Mouse (Mus musculus): ENCODE data around the gene Rer1.

The Rer1 gene

DNA sequence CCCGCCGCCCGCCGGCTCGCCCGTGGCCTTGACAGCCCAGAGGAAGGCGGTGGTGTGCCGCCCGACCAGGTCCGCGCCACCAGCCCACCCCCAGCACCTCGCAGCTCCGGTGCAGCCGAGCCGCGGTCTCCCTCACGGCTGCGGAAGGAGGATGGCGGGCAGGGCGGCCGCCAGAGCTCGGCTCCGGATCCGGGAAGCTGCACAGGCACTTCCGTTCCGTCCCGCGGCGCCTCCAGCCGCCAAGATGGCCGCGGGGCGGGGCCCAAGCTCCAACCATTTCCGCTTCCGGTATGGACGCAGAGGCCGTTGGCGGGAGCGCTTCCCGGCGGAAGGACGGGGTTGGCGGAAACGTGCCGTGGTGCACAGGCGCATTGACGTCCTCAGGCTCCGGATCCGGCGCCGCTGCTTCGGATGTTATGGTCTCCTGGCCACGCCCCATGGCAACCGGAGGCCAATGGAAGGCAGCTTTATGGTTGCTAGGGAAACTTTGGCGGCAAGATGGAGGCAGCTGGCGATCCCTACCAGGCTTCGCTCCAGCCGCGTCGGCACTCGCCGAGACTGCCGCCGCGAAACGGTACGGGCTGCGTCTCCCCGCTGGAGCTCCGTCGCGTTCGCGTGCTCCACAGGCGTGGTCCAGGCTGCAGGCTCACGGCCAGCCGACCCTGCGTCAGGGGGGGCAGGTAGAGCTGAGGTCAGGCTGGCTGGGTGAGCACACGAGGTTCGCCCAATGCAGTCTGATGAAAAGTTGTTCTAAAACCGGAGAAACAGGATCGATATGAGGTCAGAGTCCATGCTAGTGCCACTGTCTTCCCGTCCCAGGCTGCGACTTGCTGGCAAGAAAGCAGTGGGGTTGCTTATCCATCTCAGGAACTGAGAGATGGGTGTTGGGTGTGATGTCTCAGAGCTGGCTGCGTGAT lies at the start of gene Rer1, which contains the start of gene Morn1:
Rer1 (minus strand) TSS at position 275 of the 917 bp plus-strand sequence.
Morn1 (plus strand) TSS at position 470 of the 917 bp plus-strand sequence.
- in situ Hi-C loops (cut with MboI, MseI) = no loop called here

DNA sequence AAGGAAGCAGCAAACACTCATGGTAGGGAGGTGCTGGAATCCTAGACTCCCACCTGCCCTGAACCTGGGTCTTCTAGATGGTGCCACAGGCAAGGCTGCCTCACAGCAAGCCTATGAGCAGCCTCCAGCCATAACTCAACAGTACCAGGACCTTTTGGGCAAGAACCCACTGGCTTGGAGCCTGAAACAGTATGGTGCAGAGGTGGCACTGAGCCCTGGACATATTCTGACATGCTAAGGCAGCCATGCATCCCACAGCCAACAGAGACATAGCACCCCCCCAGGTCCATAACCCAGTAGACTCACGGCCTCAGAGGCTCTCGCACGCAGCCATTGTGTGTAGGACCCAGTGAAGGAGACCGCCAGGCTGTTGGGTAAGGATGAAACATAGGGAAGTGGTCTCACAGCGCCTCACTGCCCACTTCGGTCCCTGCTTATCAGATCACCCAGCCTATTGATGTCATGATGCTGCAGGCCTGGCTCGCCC lies 48.5 kb upstream of the Rer1 start:
- in situ Hi-C loops (cut with MboI, MseI) = no loop called here

DNA sequence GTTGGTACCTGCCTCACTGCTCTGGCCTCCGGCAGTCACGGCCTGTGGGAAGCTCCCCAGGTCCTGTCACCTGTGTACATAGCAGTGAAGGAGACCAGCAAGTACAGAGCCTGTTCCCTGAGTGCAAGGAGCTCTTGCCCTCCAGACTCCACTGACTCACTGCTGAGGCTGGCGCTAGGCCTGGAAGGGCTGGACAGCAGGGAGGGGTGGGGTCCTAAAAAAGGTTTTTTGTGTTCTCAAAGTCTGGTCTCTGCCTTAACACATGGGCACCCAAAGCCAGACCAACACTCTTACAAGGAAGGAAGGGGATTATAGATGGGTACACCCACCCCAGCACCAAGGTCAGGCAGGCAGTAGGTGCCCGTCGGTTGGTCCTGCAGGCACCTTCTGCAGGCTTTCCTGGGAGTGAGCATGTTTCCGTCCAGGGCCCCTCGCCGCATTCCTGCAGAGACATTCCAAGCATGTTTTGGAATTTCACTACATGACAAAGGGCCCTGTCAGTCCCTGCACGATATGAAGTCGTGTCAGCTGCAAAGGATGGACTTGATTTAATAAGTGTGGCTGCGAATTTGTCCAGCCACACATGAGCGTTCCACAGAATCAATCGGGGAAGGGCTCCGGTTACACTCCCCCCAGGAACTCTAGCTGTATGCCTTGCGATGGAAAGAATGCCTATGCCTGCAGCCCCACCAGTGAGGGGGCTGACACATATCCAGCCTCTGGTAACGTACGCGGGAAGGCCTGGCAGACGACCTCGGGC lies 47.7 kb upstream of the Rer1 start:
- in situ Hi-C loops (cut with MboI, MseI) = no loop called here

DNA sequence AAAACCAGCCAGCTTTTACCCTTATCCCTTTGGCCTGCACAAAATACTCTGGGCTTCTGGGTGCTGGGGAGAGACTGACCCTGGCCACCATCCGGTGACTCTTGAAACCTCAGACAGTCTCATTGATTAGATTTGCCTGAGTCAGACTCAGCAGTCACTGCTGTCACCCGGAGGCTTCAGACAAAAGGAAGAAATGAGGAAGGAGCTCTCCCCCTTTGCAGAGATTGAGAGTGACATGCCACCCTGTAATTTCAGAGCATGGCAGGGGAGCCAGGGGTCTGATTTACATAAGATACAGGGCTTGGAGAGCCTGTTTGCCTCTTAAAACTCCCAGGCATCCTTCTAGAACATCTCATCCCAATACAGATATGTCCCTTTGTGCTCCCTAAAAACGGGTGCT lies 47.0 kb upstream of the Rer1 start:
- in situ Hi-C loops (cut with MboI, MseI) = no loop called here

DNA sequence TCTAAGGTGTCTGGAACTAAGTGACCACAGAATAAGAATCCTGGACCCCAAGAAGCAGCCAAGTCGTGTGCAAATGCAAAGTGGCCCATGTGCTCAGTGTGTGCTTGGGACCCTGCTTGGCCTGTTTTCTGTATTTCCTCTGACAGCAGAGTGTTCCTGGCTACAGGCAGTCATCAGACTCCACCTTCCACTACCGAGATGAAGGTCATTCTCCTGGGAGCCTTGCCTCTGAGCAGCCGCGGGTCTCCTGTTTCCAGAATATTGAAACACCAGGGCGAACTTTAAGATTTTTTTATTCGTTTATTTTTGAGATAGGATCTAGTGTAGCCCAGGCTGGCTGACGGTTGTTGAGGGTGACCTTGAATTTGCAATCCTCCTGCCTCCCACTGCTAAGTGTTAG lies 44.4 kb upstream of the Rer1 start:
- in situ Hi-C loops (cut with MboI, MseI) = no loop called here

GRCm38 (mm10) chr4:155129996-155130395 lies 43.8 kb upstream of the Rer1 start:
- in situ Hi-C loops (cut with MboI, MseI) = no loop called here

GRCm38 (mm10) chr4:155129132-155129917 lies 43.1 kb upstream of the Rer1 start:
- in situ Hi-C loops (cut with MboI, MseI) = no loop called here

DNA sequence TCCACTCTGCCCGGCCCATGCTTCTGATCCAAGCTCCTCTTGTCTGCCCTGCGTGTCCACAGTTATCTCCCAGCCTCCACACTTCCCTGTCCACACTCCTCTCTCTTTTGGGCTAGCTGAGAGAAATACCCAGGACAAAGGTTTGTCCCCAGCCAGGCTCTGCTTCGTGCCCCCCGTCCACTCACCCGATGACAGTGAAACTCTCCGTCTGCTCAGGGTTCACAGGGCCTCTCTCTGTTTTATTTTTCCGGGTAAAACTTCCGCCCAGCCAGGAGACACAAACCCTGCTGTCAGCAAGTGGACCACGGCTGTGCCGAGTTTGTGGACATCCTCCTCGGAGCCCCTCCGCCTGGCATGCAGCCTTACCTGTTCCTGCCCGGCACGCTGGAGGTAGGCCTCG lies 42.2 kb upstream of the Rer1 start:
- in situ Hi-C loops (cut with MboI, MseI) = no loop called here

GRCm38 (mm10) chr4:155126602-155127372 lies 40.6 kb upstream of the Rer1 start:
- in situ Hi-C loops (cut with MboI, MseI) = no loop called here

GRCm38 (mm10) chr4:155126194-155126593 lies 40.0 kb upstream of the Rer1 start:
- in situ Hi-C loops (cut with MboI, MseI) = no loop called here

GRCm38 (mm10) chr4:155125310-155125709 lies 39.1 kb upstream of the Rer1 start:
- in situ Hi-C loops (cut with MboI, MseI) = no loop called here

GRCm38 (mm10) chr4:155123868-155124534 lies 37.8 kb upstream of the Rer1 start:
- in situ Hi-C loops (cut with MboI, MseI) = no loop called here

GRCm38 (mm10) chr4:155122444-155123040 lies 36.4 kb upstream of the Rer1 start:
- in situ Hi-C loops (cut with MboI, MseI) = no loop called here

GRCm38 (mm10) chr4:155121915-155122443 lies 35.8 kb upstream of the Rer1 start:
- in situ Hi-C loops (cut with MboI, MseI) = no loop called here

- in situ Hi-C loops (cut with MboI, MseI) = no loop called here
These were observed 35.0 kb upstream of the Rer1 start for GRCm38 (mm10) chr4:155121222-155121621.

DNA sequence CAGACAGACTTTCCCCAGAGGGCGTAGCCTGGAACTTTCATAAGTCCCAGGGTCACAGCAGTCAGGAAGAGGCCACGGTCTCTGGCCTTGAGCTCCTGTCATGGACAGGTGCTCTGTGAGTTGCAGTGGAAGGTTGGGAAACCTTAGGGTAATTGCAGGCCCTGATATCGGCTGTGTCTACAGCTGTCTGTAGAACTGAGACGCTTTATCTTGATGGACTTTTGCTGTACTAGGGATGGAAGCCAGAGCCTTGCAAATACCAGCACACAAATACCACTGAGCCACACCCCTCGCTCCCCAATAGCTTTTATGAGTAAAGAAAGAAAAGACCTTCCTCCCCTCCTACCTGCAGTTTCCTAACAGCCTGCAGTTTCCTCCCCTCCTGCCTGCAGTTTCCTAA lies 34.4 kb upstream of the Rer1 start:
- in situ Hi-C loops (cut with MboI, MseI) = no loop called here

GRCm38 (mm10) chr4:155120038-155120437 lies 33.9 kb upstream of the Rer1 start:
- in situ Hi-C loops (cut with MboI, MseI) = no loop called here

GRCm38 (mm10) chr4:155118278-155118677 lies 32.1 kb upstream of the Rer1 start:
- in situ Hi-C loops (cut with MboI, MseI) = no loop called here

DNA sequence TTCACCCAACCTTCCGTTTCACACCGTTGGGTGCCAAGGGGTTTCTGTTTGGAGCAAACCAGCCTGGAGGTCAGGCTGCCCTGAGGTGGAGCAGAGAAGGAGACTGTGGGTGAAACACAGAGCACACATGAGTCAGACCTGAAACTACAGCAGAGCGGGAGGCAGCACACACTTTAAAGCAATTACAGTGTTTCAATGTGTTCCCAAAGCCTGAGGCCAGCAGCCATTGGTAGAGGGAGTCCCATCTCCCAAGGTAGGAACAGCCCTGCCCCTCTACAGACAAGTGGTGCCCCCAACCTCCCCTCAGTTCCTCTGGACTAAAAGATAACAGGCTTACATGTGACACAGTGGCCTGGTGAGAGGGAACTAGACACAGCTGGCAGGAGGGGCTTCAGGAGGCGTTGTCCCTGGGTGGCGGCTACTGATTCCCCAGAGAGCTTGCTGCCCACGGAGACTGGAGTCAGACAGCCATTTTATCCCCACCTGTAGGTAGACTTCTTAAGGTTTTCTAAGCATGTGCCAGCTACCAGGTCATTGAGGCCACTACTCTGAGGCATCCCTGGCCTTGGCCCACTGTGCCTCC lies 31.3 kb upstream of the Rer1 start:
- in situ Hi-C loops (cut with MboI, MseI) = no loop called here
